Mouse (Mus musculus): ENCODE measurements around the gene Scrn1. TPM values are rescaled to one million over a fixed set of nuclear protein-coding genes. Genes with fewer than 3 reads are reported as not detected.

The Scrn1 gene
- polyA plus RNA-seq, 1 experiment from 2014 or later: 9.1 TPM

- 0 out of 2 replicates have a peak, but pooled peaks cover 2% of the 10 kb centered on the region for H3K4me1 ChIP-seq (ENCODE audit: control insufficient read depth, insufficient read depth, low read length)
- no peak overlapping the region for H3K27ac ChIP-seq (replicated peaks; ENCODE audit: low read depth, low read length)
- H3K4me3 ChIP-seq (ENCODE audit: low read depth, low read length): no peak overlapping the region
- no peak overlapping the region for H3K9ac ChIP-seq (ENCODE audit: low read length)
- 52% methylated on average over 4 of the region's 4 CpGs for WGBS
- ATAC-seq (ENCODE audit: insufficient number of reproducible peaks, low FRiP score, low TSS enrichment, low read depth) (no peak), DNase-seq (ENCODE audit: low spot score) (no peak)
- no peak overlapping the region for H3K4me2 ChIP-seq (ENCODE audit: low read depth, severe bottlenecking)
- H3K36me3 ChIP-seq (ENCODE audit: control insufficient read depth, insufficient read depth, low read length): no peaks in the 10 kb centered on the region
- H3K9me3 ChIP-seq (ENCODE audit: control insufficient read depth, low read length): no peaks in the 10 kb centered on the region
- H3K27me3 ChIP-seq (ENCODE audit: control insufficient read depth, insufficient read depth, low read length): no peaks in the 10 kb centered on the region
Measured at GRCm38 (mm10) chr6:54549311-54549710, 17.0 kb downstream of the Scrn1 start.

DNA sequence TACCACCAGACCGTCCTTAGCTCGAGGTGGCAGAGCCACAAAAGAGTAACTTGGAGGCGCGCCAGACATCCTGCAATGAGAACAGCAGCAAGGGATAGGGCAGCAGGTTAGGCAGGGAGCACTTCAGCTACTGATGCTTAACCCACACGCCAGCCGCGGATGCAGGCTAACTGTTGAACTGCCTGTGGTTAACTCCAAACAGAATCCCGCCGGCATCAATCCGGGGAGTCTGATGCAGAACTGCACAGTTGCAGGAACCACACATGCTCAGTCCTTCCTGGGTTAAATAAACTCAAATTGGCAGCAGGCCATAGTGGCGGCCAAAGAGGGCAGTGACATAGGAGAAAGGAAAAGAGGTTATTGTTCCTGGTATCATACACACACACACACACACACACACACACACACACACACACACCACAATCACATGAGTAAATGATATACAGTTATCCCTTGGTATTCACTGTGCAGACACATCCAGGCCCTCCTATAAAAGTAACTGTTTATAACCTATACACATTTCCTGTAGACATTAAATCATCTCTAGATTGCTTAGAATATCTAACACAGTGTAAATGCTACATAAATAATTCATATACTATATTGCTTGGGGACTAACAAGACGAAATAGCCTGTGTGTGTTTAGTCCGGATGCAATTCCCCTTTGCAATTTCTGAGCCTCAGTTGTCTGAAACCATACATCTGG, 17.8 kb downstream of the Scrn1 start:
- DNase-seq (ENCODE audit: low spot score) (no peak), ATAC-seq (ENCODE audit: insufficient number of reproducible peaks, low FRiP score, low TSS enrichment, low read depth) (no peak)
- Histone ChIP-seq H3K27ac (replicated peaks; ENCODE audit: low read depth, low read length) (no peak overlapping the region), H3K36me3 (ENCODE audit: control insufficient read depth, insufficient read depth, low read length) (no peaks in the 10 kb centered on the region), H3K4me1 (ENCODE audit: control insufficient read depth, insufficient read depth, low read length) (no peaks in the 10 kb centered on the region), H3K9ac (ENCODE audit: low read length) (no peak overlapping the region), H3K9me3 (ENCODE audit: control insufficient read depth, low read length) (no peaks in the 10 kb centered on the region), H3K4me3 (ENCODE audit: low read depth, low read length) (no peak overlapping the region), H3K4me2 (ENCODE audit: low read depth, severe bottlenecking) (no peak overlapping the region), H3K27me3 (ENCODE audit: control insufficient read depth, insufficient read depth, low read length) (no peaks in the 10 kb centered on the region)
- 83% methylated on average over 13 of the region's 13 CpGs for WGBS

DNA sequence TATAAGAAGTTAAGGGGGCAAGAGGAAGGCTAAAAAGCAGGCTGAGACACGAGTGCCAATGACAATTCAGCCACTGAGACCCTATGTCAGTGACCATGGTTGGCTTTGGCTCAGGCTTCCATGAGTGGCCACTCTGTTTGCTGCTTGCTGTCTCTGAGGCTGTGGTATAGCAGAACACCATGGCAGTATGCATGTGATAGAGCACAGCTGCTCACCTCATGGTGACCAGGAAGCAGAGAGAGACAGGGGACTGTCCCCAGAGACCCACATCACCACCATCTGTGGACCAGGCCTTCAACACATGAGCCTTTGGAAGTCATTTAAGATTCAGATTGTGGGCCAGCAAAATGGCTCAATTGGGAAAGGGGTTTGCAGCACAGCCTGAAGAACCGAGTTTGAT, 22.6 kb downstream of the Scrn1 start:
- no peak overlapping the region for H3K4me3 ChIP-seq (ENCODE audit: low read depth, low read length)
- no peaks in the 10 kb centered on the region for H3K9me3 ChIP-seq (ENCODE audit: control insufficient read depth, low read length)
- no peak overlapping the region for H3K4me2 ChIP-seq (ENCODE audit: low read depth, severe bottlenecking)
- no peak overlapping the region for H3K27ac ChIP-seq (replicated peaks; ENCODE audit: low read depth, low read length)
- no peak for ATAC-seq (ENCODE audit: insufficient number of reproducible peaks, low FRiP score, low TSS enrichment, low read depth)
- H3K36me3 ChIP-seq (ENCODE audit: control insufficient read depth, insufficient read depth, low read length): no peaks in the 10 kb centered on the region
- H3K27me3 ChIP-seq (ENCODE audit: control insufficient read depth, insufficient read depth, low read length): no peaks in the 10 kb centered on the region
- DNase-seq (ENCODE audit: low spot score): no peak
- no peak overlapping the region for H3K9ac ChIP-seq (ENCODE audit: low read length)
- 82% methylated on average over 2 of the region's 2 CpGs for WGBS
- no peaks in the 10 kb centered on the region for H3K4me1 ChIP-seq (ENCODE audit: control insufficient read depth, insufficient read depth, low read length)

DNA sequence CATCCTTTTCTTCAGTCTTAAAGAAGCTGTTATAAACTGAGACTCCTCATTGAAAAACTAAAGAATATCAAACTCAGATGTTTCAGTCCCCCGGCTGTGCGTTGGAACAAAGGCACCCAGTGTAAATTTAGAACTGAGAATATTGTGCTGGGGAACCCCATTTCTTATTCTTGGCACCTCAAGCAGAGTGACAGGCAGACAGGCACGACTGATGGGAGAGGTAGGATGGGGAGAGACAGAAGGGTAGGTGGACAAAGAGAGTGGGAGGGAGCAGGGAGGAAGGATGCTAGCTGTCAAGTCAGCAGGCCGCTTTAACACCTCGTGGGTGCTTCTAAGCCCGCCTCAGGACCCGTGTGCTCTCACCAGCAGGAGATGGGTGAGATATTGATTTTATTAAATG, 23.5 kb downstream of the Scrn1 start:
- WGBS: 80% methylated on average over 7 of the region's 7 CpGs
- H3K4me3 ChIP-seq (ENCODE audit: low read depth, low read length): no peak overlapping the region

GRCm38 (mm10) chr6:54540252-54540887, 25.9 kb downstream of the Scrn1 start:
- no peaks in the 10 kb centered on the region for H3K4me1 ChIP-seq (ENCODE audit: control insufficient read depth, insufficient read depth, low read length)
- WGBS: 61% methylated on average over 9 of the region's 9 CpGs
- no peak for ATAC-seq (ENCODE audit: insufficient number of reproducible peaks, low FRiP score, low TSS enrichment, low read depth)

More for the DNA sequence above, 23.5 kb downstream of the Scrn1 start:
- Histone ChIP-seq H3K36me3 (ENCODE audit: control insufficient read depth, insufficient read depth, low read length) (no peaks in the 10 kb centered on the region), H3K27ac (replicated peaks; ENCODE audit: low read depth, low read length) (no peak overlapping the region), H3K9ac (ENCODE audit: low read length) (no peak overlapping the region), H3K9me3 (ENCODE audit: control insufficient read depth, low read length) (no peaks in the 10 kb centered on the region), H3K27me3 (ENCODE audit: control insufficient read depth, insufficient read depth, low read length) (no peaks in the 10 kb centered on the region), H3K4me1 (ENCODE audit: control insufficient read depth, insufficient read depth, low read length) (no peaks in the 10 kb centered on the region), H3K4me2 (ENCODE audit: low read depth, severe bottlenecking) (no peak overlapping the region)
- ATAC-seq (ENCODE audit: insufficient number of reproducible peaks, low FRiP score, low TSS enrichment, low read depth) (no peak), DNase-seq (ENCODE audit: low spot score) (no peak)

GRCm38 (mm10) chr6:54539396-54539795, 26.9 kb downstream of the Scrn1 start:
- DNase-seq (ENCODE audit: low spot score) (no peak), ATAC-seq (ENCODE audit: insufficient number of reproducible peaks, low FRiP score, low TSS enrichment, low read depth) (no peak)
- Histone ChIP-seq H3K9ac (ENCODE audit: low read length) (no peak overlapping the region), H3K27me3 (ENCODE audit: control insufficient read depth, insufficient read depth, low read length) (no peaks in the 10 kb centered on the region), H3K4me3 (ENCODE audit: low read depth, low read length) (no peak overlapping the region), H3K27ac (replicated peaks; ENCODE audit: low read depth, low read length) (no peak overlapping the region), H3K4me1 (ENCODE audit: control insufficient read depth, insufficient read depth, low read length) (no peaks in the 10 kb centered on the region), H3K4me2 (ENCODE audit: low read depth, severe bottlenecking) (no peak overlapping the region), H3K9me3 (ENCODE audit: control insufficient read depth, low read length) (no peaks in the 10 kb centered on the region), H3K36me3 (ENCODE audit: control insufficient read depth, insufficient read depth, low read length) (no peaks in the 10 kb centered on the region)
- 89% methylated on average over 7 of the region's 7 CpGs for WGBS

More at GRCm38 (mm10) chr6:54540252-54540887, 25.9 kb downstream of the Scrn1 start:
- Histone ChIP-seq H3K27me3 (ENCODE audit: control insufficient read depth, insufficient read depth, low read length) (no peaks in the 10 kb centered on the region), H3K36me3 (ENCODE audit: control insufficient read depth, insufficient read depth, low read length) (no peaks in the 10 kb centered on the region), H3K9me3 (ENCODE audit: control insufficient read depth, low read length) (no peaks in the 10 kb centered on the region), H3K27ac (replicated peaks; ENCODE audit: low read depth, low read length) (no peak overlapping the region), H3K4me2 (ENCODE audit: low read depth, severe bottlenecking) (no peak overlapping the region), H3K4me3 (ENCODE audit: low read depth, low read length) (no peak overlapping the region), H3K9ac (ENCODE audit: low read length) (no peak overlapping the region)
- DNase-seq (ENCODE audit: low spot score): no peak

DNA sequence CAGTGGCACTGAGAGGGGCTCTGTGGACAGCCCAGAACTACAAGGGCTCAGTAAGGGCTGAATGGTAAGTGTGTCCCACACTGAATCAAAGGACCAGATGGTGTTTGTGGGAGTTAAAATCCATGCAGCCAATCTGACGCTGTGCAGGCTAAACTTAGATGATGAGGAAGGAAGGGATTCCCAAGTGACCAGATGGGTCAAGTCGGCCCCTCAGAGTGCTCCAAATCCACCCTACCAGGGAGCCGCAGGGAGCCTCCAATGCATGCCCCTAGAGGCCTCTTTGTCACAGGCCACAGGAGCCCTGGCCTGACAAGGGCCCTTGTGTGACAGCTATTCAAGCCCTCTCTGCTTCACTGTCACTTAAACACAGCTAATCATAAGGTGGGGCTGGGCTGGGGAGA, 27.5 kb downstream of the Scrn1 start:
- Histone ChIP-seq H3K27me3 (ENCODE audit: control insufficient read depth, insufficient read depth, low read length) (no peaks in the 10 kb centered on the region), H3K4me2 (ENCODE audit: low read depth, severe bottlenecking) (no peak overlapping the region), H3K27ac (replicated peaks; ENCODE audit: low read depth, low read length) (no peak overlapping the region), H3K9me3 (ENCODE audit: control insufficient read depth, low read length) (no peaks in the 10 kb centered on the region), H3K4me3 (ENCODE audit: low read depth, low read length) (no peak overlapping the region), H3K36me3 (ENCODE audit: control insufficient read depth, insufficient read depth, low read length) (no peaks in the 10 kb centered on the region), H3K9ac (ENCODE audit: low read length) (no peak overlapping the region), H3K4me1 (ENCODE audit: control insufficient read depth, insufficient read depth, low read length) (no peaks in the 10 kb centered on the region)
- WGBS: 45% methylated on average over 3 of the region's 3 CpGs
- DNase-seq (ENCODE audit: low spot score) (no peak), ATAC-seq (ENCODE audit: insufficient number of reproducible peaks, low FRiP score, low TSS enrichment, low read depth) (no peak)

GRCm38 (mm10) chr6:54537053-54537452, 29.2 kb downstream of the Scrn1 start:
- Histone ChIP-seq H3K27me3 (ENCODE audit: control insufficient read depth, insufficient read depth, low read length) (no peaks in the 10 kb centered on the region), H3K4me1 (ENCODE audit: control insufficient read depth, insufficient read depth, low read length) (no peaks in the 10 kb centered on the region), H3K9ac (ENCODE audit: low read length) (no peak overlapping the region), H3K4me2 (ENCODE audit: low read depth, severe bottlenecking) (no peak overlapping the region), H3K36me3 (ENCODE audit: control insufficient read depth, insufficient read depth, low read length) (no peaks in the 10 kb centered on the region), H3K9me3 (ENCODE audit: control insufficient read depth, low read length) (no peaks in the 10 kb centered on the region), H3K27ac (replicated peaks; ENCODE audit: low read depth, low read length) (no peak overlapping the region), H3K4me3 (ENCODE audit: low read depth, low read length) (no peak overlapping the region)
- 78% methylated on average over 7 of the region's 7 CpGs for WGBS
- DNase-seq (ENCODE audit: low spot score): no peak
- no peak for ATAC-seq (ENCODE audit: insufficient number of reproducible peaks, low FRiP score, low TSS enrichment, low read depth)
